Mouse (Mus musculus) frontal cortex, postnatal 14 days (tissue): Measurements from ENCODE around the gene Slc39a9.

ENCODE experiments used
- DNase-seq, 2 experiments: peaks; one replicate each; pipeline ENCODE4 v3.0.0; 2022; ENCODE audit warnings: low spot score in 2 of 2

Gene Slc39a9

DNA sequence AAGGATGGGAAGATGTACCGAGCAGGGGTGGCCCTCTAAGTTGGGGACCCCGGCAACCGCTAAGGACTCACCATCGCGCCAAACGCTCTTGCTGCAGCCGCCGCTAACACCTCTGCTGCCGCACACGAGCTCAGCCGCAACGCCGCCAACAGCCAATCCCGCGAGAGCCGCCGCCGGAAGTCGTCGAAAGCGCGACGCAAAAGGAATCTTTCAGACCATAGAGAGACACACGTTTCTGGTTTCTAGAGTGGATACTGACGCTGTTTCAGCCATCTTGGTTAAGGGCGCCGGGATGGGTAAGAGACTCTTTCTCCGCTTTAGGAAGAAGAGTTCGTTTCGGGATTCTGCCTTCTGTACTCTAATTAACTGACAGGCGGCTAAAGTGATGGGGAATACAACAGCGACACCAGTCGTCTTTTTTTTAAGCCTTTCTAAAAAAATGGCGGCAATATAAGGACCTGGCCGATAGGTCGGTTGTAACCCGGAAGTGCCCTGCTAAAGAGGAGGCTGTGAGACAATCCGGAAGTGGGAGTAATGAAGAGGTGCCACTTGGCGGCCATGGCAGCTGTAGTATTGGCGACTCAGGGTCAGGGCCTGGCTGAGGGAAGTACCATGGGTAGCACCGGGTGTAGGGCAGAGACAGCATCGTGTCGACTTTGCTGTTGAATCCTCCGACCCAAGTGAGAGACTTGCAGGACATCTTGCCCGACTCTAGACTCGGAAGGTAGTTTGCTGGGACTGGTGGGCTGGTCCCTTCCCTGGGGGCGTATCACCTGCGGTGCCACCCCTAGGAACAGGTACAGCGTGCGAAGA, at the start of gene Slc39a9, which contains the start of gene Erh:
TSS of gene Slc39a9 (plus strand) at position 191 of the 813 bp plus-strand sequence.
TSS of gene Erh (minus strand) at position 649 of the 813 bp plus-strand sequence.
- peak; percentile 90 to 92 for DNase-seq

DNA sequence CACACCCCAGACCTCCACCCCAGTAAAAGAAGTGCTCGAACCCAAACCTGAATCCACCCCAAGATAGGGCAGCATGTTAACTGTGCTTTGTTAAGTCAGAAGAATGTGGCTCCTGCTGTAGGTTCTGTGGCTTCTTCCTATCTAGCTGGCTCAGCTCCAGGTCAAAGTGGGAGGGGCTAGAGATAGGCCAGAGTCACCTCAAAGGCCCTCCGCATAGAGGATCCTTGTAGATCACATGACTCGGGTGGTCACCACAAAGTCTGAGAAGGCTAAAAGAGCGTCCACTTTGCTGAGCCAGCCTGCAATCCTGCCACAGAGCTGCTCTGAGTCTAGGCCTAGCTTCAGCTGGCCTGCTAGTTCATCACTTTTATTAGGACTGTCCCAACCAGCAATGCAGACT, 49.5 kb upstream of the Slc39a9 start:
- DNase-seq: no peak

DNA sequence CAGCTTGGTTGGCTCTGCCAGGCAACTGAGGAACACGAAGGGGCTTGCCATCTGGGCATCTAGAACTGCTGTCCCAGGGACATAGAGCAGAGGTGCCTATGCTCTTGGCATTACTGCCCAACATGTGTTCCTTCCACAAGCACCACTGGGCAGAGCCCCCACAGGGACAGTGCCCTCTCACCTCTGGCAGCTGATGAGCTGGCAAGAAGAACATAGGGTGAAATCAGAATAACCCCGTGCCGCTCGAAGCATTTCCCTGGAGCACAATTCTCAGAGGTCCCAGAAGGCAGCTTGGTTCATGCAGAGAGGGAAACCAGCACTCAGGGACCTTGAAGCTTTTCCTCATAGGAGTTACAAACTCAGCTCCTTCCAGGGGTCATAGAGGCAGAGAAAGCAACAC, 48.9 kb upstream of the Slc39a9 start:
- DNase-seq: no peak

DNA sequence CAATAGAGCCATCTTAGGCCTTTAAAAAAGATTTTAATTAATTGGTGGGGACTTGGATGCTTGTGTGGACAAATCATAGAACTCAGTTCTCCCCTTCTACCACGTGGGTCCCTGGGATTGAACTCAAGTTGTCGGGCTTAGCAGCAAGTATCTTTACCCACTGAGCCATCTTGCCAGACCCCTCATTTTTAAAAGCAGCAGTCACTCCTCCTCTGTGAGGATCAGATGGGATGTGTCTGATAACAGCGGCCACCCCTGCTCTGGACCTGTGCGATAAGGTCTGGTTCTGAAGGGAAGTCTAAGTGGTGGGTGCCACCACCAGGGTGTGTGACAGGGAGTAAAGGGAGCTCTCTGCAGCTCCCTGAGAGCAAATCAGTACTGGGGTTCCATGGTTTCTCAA, 48.1 kb upstream of the Slc39a9 start:
- DNase-seq: no peak

DNA sequence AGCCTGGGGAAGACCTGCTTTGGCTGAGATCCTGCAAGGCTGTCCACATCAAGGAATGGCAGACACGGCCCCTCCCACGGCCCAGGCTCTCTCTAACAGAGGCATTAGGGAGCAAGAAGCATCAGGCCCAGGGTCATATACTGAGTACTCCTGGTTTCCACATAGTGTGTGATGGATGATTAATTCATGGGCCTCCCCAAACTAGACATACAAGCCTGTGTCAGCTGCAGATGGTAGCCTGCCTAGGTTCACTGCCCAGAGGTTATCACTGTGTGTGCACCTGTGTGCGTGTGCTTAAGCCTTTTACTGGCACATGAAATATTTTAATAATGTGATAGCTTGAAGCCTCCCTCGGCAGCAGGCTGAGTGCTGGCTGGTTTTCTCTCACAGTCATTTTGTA, 47.7 kb upstream of the Slc39a9 start:
- no peak for DNase-seq

DNA sequence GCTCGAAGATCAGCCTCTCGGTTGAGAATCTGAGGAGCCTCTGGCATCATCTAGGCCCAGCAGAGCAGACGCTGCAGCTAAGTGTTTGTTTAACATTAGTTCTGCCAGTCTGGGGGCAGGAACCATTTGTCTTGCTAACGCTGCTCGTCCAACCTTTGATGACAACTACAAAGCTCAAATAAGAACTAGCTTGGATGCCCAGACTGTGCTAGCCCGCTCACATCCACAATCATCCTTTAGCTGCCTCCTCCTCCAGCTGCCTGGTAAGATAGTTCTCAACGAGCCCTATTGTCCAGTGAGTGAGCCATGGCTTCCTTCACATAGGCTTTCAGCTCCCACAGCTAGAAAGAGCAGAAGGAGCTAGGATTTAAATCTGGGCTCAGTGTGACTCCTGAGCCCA, 45.4 kb upstream of the Slc39a9 start:
- no peak for DNase-seq

DNA sequence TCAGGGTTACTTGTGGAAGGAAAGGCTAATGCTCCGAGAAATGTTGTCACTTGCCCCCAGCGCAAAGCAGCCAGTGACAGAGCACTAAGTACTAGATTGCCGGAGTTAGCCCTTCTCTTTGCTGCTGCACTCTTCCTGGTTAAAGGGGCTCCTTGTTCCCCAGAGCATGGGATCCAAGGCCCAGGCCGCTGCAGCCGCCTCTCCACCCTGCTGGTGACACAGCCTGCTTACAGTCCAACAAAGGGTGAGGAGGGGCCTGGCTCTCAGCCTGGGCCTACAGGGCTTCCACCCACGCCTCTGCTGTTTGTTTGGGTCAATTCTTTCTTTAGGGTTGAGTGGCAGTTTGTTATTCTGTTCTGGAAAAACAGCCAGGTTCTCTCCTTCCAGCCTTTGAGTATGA, 44.9 kb upstream of the Slc39a9 start:
- no peak for DNase-seq

DNA sequence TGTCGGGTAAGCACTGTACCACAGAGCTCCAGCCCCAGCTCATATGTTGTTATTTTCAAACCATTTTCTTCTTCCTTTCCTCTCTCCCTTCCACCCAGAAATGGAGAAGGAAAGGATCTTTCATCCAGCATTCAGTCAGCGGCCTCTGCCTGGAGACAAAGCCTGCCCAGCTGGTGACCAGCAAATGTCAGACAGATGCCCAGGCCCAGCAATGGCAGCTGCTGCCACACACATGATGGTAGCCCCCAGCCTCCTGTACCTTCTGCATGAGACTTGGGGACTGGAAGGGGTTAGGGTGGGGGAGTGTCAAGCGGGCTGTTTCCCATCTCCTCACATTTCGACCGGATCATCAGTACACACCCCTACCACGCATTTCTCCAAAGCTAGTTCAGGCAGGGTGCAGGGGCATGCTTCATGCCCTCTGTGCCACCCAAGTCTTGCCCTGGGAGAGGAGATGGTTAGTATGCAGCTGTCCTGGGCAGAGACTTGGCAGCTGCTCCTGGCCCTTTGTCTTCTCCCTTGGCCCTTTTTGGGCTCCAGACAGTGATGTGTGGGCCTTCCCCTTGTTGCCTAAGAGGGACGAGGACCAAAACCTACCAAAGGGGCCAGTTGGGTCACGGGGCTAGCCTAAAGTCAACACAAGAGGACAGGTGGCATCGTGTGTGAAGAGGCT, 42.0 kb upstream of the Slc39a9 start:
- DNase-seq: no peak

DNA sequence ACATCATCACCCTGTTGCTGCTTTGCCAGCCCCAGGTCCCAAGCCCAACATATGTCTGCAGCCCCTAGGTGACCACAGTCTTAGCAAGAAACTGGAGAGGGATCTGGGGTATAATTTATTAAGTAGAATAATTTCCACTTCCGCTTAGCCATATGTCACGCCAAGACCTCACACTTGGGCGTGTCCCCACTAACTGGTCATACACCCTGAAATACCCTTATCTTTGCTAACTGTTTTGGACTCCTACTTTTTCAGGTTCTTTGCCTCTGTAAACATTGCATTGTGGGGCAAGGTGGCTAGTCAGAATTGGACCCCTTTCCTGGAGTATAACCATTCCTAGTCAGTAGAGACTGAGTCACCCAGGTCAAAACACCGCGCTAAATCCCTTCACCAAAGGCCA, 41.3 kb upstream of the Slc39a9 start:
- no peak for DNase-seq

DNA sequence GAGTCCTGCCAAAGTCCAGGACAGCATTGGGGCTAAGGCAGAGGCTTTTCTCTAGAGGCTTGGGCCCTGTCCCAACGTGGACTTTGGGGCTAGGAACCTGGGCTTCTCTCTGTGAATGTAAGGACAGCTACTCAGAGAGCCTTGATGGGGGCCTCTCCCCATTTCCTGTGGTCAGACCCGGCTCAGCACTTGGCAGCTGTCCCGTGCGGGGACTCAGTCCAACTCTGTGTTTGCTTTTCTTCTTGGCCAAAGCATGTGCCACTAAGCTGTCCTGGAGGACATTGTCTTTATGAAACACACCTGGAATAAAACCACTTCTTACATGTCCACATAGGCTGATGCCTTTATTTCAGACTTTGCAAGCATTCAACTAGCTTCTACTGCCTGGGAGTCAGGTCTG, 40.1 kb upstream of the Slc39a9 start:
- no peak for DNase-seq

DNA sequence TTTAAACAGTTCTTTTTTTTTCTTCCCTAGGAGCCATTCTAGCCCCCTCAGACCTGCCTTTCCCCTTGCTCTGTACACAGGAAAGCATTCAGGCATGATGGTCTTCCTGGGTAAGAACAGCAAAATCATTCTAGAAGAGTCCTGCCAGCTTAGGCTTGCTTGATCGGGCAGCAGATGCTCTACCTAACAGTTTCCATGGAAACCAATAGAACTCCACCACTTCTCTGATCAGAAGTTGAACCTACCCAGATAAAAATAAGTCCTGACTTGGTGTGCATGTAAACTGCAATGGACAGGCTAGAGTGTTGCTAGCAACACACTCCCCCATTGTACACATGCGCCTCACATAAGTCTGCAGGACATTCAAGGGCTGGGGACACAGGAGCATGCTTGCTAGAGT, 39.5 kb upstream of the Slc39a9 start:
- DNase-seq: no peak

DNA sequence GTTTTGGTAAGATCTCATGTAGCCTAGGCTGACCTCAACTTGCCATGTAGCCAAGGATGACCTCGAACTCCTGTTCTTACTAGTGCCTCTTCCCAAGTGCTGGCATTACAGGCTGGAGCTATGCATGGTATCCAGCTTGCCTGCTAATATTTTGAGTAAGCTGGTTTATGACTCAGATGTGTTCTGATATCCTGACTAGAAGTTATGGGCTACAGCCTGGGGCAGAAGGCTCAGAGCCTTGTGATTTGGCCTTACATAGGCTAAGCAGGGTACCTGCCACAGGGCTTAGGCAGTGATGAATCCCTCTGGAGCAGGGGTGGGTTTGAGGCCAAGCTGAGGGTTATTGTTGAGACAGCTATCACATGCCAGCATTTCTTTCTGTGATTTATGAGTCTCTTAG, 35.1 kb upstream of the Slc39a9 start:
- DNase-seq: no peak

DNA sequence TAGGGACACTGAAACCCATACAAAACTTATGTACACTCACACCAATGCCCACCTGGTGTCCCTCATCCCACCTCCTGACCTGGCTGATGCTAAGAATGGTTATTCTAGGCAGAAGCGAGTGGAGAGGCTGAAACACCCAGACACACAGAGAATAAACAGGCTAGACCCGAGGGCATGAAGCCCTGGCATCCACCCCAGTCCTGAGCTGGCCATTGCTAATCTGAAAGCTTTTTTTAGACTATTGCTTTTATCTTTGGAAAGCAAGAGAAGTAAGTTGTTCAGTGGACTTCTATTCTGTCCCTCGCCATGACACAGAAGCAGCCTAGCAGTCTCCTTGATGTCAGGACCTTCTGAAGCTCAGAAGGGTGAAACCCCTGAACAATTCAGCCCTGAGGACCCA, 33.8 kb upstream of the Slc39a9 start:
- no peak for DNase-seq

DNA sequence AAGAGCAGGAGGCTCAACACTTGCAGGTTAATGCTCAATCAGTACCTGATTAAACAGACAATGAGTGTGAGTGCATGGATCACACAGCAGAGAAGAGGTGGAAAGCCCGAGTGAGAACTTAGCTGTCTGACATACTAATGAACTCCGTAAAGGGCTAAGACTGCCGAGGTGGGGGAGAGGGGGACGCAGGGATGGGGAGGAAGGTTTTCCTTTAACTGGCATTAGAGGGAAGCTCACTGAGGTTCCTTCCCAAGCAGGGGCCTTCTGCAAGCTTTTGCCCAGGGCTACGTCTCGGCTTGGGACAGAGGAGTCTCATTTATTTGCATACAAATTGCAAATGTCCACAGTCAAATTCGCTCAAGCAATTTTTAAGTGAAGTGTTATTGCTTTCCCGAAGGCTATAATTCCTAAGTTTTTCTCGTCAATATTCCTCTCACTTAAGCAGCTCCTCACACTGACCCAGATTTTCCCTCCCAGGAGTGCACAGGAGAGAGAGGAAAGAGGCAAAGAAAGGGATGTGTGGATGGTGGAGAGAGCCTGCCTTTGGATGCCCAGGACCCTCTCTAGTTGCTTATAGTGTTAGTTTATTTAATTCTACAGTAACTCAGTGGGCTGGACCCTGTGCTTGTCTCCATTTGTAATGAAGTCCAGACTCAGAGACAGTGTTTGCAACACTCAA, 31.4 kb upstream of the Slc39a9 start:
- DNase-seq: no peak

DNA sequence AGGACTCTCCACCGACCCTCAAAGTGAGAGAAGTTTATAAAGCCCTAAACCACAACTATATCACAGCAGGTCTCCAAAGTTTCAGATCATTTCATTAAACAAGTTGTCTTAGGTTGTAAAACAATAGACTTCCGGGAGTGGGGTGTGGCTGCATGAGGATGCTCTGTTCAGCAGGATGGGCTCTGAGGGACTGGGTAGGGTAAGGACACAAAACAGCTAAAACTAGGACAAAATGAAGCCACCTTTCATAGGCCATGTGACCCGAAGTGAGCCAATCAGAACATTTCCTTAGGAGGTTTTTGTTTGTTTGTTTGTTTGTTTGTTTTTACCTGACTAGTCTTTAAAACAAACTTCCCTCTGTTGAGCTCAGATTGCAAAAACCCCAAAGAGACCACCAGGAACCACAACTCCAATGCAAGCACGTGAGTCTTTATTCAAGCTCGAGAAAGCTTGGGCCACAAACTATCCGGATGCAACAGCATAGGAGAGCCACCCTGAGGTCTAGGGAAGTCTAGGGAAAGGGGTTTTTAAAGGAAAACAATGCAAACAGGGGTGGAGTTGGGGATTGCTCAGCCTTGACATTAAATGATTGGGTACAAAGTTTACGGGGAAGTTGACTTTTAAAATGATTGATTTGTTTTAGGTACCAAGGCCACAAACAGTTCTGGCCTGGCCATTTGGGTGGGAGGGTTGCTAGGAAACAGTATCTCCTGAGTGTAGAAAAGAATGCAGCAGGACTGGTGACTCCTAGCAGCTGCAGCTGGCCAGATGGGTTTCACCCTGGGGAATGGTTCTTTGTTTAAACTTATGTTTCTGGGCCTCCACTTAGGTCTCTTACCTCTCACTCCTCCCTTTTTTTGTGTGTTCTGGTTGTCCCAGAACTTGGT, 28.1 kb upstream of the Slc39a9 start:
- DNase-seq: no peak

DNA sequence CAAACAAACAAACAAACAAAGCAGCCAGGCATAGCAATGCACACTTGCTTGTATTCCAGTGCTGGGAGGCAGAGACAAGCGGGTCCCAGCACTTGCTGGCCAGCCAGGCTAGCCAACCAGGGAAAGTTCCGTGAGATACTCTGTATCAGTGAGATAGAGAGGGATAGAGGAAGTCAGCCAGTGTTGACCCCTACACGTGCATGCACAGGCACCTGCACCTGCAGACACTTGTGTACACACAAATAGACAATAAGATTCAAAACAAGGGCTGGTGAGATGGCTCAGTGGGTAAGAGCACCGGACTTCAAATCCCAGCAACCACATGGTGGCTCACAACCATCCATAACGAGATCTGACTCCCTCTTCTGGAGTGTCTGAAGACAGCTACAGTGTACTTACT, 23.2 kb upstream of the Slc39a9 start:
- no peak for DNase-seq

DNA sequence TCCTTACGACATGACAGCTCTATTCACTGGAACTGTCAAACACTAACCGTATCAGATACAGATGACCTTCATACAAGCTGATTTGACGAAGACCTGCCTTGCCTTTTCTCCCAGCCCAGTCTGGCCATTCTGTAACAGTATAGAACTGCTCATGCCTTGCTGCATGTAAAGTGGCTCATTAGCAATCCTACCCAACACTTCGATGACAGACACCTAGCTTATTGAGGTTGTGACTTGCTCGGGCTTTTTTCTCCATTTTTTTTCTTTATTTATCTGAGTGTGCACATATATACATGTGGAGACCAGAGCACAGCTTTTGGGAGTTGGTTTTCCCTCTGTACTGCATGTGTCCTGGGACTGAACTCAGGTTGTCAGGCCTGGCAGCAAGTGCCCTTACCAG, 11.9 kb upstream of the Slc39a9 start:
- DNase-seq: no peak

DNA sequence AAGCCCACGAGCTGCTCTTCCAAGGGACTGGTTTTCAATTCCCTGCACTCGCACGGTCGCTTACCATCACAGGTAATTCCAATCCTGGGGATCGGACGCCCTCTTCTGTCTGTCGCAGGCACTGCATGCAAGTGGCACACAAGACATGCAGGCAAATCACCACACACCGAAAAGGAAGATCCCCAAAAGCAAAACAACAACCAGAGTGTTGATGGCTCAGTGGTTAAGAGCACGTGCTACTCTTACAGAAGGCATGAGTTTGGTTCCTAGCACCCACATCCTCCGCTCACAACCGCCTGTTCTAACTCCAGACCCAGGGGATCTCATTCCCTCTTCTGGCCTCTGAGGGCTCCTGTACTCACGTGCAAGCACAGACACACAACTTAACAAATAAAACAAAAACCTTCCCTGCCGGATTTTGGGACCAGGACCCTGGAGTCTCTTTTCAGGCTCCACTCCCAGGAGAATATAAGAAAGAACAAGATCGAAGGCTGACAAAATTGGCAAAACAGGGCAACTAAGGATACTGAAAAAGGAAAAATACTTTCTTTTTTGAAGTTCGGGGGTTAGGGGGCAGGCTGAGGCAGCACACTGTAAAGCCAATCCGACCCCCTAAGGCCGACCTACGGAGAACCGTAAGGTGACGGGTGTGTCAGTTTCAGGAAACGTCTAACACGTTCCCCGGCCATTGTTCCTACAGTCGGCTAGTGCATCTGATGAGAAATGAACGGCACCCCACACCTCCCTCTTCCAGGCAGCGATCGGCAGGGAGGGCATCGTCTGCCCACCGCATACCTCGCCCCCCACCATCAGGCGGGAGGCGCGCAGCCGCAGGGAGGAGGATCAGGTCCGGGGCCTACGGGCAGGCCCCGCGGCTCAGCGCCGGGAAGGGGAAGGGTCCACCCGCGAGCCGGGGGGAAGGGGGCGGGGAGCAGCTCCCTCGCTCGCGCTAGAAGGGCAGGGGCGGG, 674 bp upstream of the Slc39a9 start:
- peak; percentile 8 to 39 for DNase-seq

DNA sequence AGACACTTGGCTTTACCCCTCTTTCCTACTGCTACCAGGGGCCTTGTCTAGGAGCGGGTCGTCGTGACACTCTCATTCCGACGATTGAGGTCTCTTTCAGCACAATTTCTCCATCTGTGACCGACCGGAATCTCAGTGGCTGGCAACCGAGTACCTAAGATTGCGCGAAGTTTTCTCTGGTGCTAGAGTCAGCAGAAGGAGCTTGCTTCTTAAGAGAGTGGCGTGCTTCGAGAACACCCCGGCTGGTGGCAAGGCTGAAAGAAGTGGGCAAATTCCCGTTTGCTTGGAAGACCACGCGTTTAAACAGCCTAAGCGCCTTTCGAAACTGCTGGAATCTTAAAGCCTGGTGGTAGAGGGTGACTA, 804 bp downstream of the Slc39a9 start:
- DNase-seq: peak in 1 of 2 experiments; percentile 9

DNA sequence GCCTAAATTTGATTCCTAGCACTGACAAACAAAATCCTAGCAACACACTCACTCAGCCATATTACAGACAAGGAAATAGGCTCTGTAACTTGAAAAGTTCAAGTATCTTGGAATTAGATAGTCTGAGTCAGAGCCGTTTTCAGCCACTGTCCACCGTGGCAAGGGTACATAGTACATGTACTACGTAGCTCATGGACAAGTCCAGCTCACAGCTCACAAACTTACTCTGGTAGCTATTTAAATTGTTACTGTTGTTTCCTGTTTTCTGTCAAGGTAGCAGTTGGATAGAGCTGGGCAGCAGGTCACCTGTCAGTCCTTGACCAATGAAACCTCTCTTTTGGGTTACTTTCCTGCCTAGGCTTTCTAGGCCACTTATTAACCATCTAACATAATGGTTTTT, 2.7 kb downstream of the Slc39a9 start:
- DNase-seq: no peak
